Mouse (Mus musculus): Measurements from ENCODE around the gene Eef1e1. TPM values are rescaled to one million over a fixed set of nuclear protein-coding genes. Genes with fewer than 3 reads are reported as not detected.
"Not testable (repeated sequence)": the region's sequence is repeated elsewhere in the genome, so short reads cannot be mapped to it uniquely, and the experiment has no call there.

The Eef1e1 gene
- polyA plus RNA-seq (2016; fragmentation: Nextera tagmentation; extraction: Ambion mirVana), result 36.8 and 37.1 TPM in 2 replicates

- Histone ChIP-seq H3K27me3 (replicated peaks) (no peaks in the 10 kb centered on the region), H3K4me2 (peak within 1 kb of the TSS; percentile 70), H3K27ac (ENCODE audit: poor library complexity, severe bottlenecking) (peak within 1 kb of the TSS; percentile 71), H3K9me3 (replicated peaks) (peaks cover 11% of the 10 kb centered on the region; the same call in 1 of the 2 replicates), H3K4me1 (replicated peaks) (peaks cover 14% of the 10 kb centered on the region), H3K9ac (peak within 1 kb of the TSS; percentile 90), H3K4me3 (peak within 1 kb of the TSS; percentile 84), H3K36me3 (peaks cover 26% of the 10 kb centered on the region)
- ATAC-seq (ENCODE audit: insufficient number of reproducible peaks, low FRiP score), result peak; percentile 99
- WGBS, result under 1% methylated on average over 59 of the region's 59 CpGs
Measured at GRCm38 (mm10) chr13:38658528-38659280, at the start of gene Eef1e1. Gene Eef1e1, minus strand, starts transcription at chr13:38659058.

GRCm38 (mm10) chr13:38690845-38691244 is 32.0 kb upstream of the Eef1e1 start:
- H3K36me3 ChIP-seq, result no peaks in the 10 kb centered on the region
- H3K27ac ChIP-seq (ENCODE audit: poor library complexity, severe bottlenecking), result no peak overlapping the region
- H3K27me3 ChIP-seq (replicated peaks), result no peaks in the 10 kb centered on the region
- H3K4me1 ChIP-seq (replicated peaks), result 0 out of 2 replicates have a peak, but pooled peaks cover under 1% of the 10 kb centered on the region
- WGBS, result 76% methylated on average over 6 of the region's 6 CpGs
- no peak overlapping the region for H3K4me3 ChIP-seq
- no peaks in the 10 kb centered on the region for H3K9me3 ChIP-seq (replicated peaks)
- H3K9ac ChIP-seq, result no peak overlapping the region
- H3K4me2 ChIP-seq, result no peak overlapping the region
- ATAC-seq (ENCODE audit: insufficient number of reproducible peaks, low FRiP score), result no peak

GRCm38 (mm10) chr13:38690028-38690427 is 31.2 kb upstream of the Eef1e1 start:
- WGBS, result 28% methylated on average over 3 of the region's 3 CpGs
- no peaks in the 10 kb centered on the region for H3K9me3 ChIP-seq (replicated peaks)
- H3K4me2 ChIP-seq, result no peak overlapping the region
- H3K36me3 ChIP-seq, result no peaks in the 10 kb centered on the region
- no peak overlapping the region for H3K4me3 ChIP-seq
- no peaks in the 10 kb centered on the region for H3K27me3 ChIP-seq (replicated peaks)
- no peak overlapping the region for H3K9ac ChIP-seq
- H3K4me1 ChIP-seq (replicated peaks), result no peaks in the 10 kb centered on the region
- no peak overlapping the region for H3K27ac ChIP-seq (ENCODE audit: poor library complexity, severe bottlenecking)
- ATAC-seq (ENCODE audit: insufficient number of reproducible peaks, low FRiP score), result no peak

GRCm38 (mm10) chr13:38688761-38689160 is 29.9 kb upstream of the Eef1e1 start:
- no peaks in the 10 kb centered on the region for H3K27me3 ChIP-seq (replicated peaks)
- no peaks in the 10 kb centered on the region for H3K4me1 ChIP-seq (replicated peaks)
- H3K9me3 ChIP-seq (replicated peaks), result no peaks in the 10 kb centered on the region
- H3K4me3 ChIP-seq, result no peak overlapping the region
- H3K27ac ChIP-seq (ENCODE audit: poor library complexity, severe bottlenecking), result no peak overlapping the region
- no peak for ATAC-seq (ENCODE audit: insufficient number of reproducible peaks, low FRiP score)
- 81% methylated on average over 11 of the region's 11 CpGs for WGBS
- no peaks in the 10 kb centered on the region for H3K36me3 ChIP-seq
- H3K4me2 ChIP-seq, result no peak overlapping the region
- no peak overlapping the region for H3K9ac ChIP-seq

- H3K9me3 ChIP-seq (replicated peaks), result no peaks in the 10 kb centered on the region
- 81% methylated on average over 9 of the region's 9 CpGs for WGBS
- no peak for ATAC-seq (ENCODE audit: insufficient number of reproducible peaks, low FRiP score)
- H3K36me3 ChIP-seq, result no peaks in the 10 kb centered on the region
- H3K27me3 ChIP-seq (replicated peaks), result no peaks in the 10 kb centered on the region
- no peak overlapping the region for H3K27ac ChIP-seq (ENCODE audit: poor library complexity, severe bottlenecking)
- no peak overlapping the region for H3K9ac ChIP-seq
- no peak overlapping the region for H3K4me2 ChIP-seq
- H3K4me1 ChIP-seq (replicated peaks), result no peaks in the 10 kb centered on the region
- H3K4me3 ChIP-seq, result no peak overlapping the region
Measured at GRCm38 (mm10) chr13:38672336-38672735, 13.5 kb upstream of the Eef1e1 start.

GRCm38 (mm10) chr13:38671451-38671850 is 12.6 kb upstream of the Eef1e1 start:
- H3K27me3 ChIP-seq (replicated peaks); H3K27ac ChIP-seq (ENCODE audit: poor library complexity, severe bottlenecking); H3K9me3 ChIP-seq (replicated peaks); ATAC-seq (ENCODE audit: insufficient number of reproducible peaks, low FRiP score); H3K4me2 ChIP-seq; H3K4me1 ChIP-seq (replicated peaks); H3K9ac ChIP-seq; H3K4me3 ChIP-seq; H3K36me3 ChIP-seq: not testable (repeated sequence)
- WGBS, result 84% methylated on average over 6 of the region's 6 CpGs

GRCm38 (mm10) chr13:38670051-38670450 is 11.2 kb upstream of the Eef1e1 start:
- no peak overlapping the region for H3K9ac ChIP-seq
- no peaks in the 10 kb centered on the region for H3K27me3 ChIP-seq (replicated peaks)
- no peak overlapping the region for H3K4me2 ChIP-seq
- ATAC-seq (ENCODE audit: insufficient number of reproducible peaks, low FRiP score), result no peak
- H3K9me3 ChIP-seq (replicated peaks), result no peaks in the 10 kb centered on the region
- H3K36me3 ChIP-seq, result no peaks in the 10 kb centered on the region
- no peak overlapping the region for H3K27ac ChIP-seq (ENCODE audit: poor library complexity, severe bottlenecking)
- no peak overlapping the region for H3K4me3 ChIP-seq
- no peaks in the 10 kb centered on the region for H3K4me1 ChIP-seq (replicated peaks)

GRCm38 (mm10) chr13:38668514-38668913 is 9.7 kb upstream of the Eef1e1 start:
- WGBS, result 27% methylated on average over 2 of the region's 2 CpGs
- no peaks in the 10 kb centered on the region for H3K4me1 ChIP-seq (replicated peaks)
- no peaks in the 10 kb centered on the region for H3K36me3 ChIP-seq
- no peaks in the 10 kb centered on the region for H3K9me3 ChIP-seq (replicated peaks)
- ATAC-seq (ENCODE audit: insufficient number of reproducible peaks, low FRiP score), result no peak
- no peak overlapping the region for H3K4me3 ChIP-seq
- H3K27me3 ChIP-seq (replicated peaks), result no peaks in the 10 kb centered on the region
- no peak overlapping the region for H3K4me2 ChIP-seq
- no peak overlapping the region for H3K27ac ChIP-seq (ENCODE audit: poor library complexity, severe bottlenecking)
- H3K9ac ChIP-seq, result no peak overlapping the region

- no peak for ATAC-seq (ENCODE audit: insufficient number of reproducible peaks, low FRiP score)
Measured at GRCm38 (mm10) chr13:38664753-38665152, 5.9 kb upstream of the Eef1e1 start.

GRCm38 (mm10) chr13:38659524-38660136 is 772 bp upstream of the Eef1e1 start:
- peaks cover 14% of the 10 kb centered on the region for H3K4me1 ChIP-seq (replicated peaks)
- peaks cover 11% of the 10 kb centered on the region; the same call in 1 of the 2 replicates for H3K9me3 ChIP-seq (replicated peaks)
- no peak overlapping the region for H3K9ac ChIP-seq
- H3K27me3 ChIP-seq (replicated peaks), result no peaks in the 10 kb centered on the region
- H3K4me3 ChIP-seq, result no peak overlapping the region
- ATAC-seq (ENCODE audit: insufficient number of reproducible peaks, low FRiP score), result no peak
- 76% methylated on average over 12 of the region's 12 CpGs for WGBS
- H3K27ac ChIP-seq (ENCODE audit: poor library complexity, severe bottlenecking), result no peak overlapping the region
- peaks cover 17% of the 10 kb centered on the region for H3K36me3 ChIP-seq
- H3K4me2 ChIP-seq, result no peak overlapping the region

More at GRCm38 (mm10) chr13:38664753-38665152, 5.9 kb upstream of the Eef1e1 start:
- Histone ChIP-seq H3K27ac (ENCODE audit: poor library complexity, severe bottlenecking) (no peak overlapping the region), H3K27me3 (replicated peaks) (no peaks in the 10 kb centered on the region), H3K4me3 (no peak overlapping the region), H3K9ac (no peak overlapping the region), H3K4me1 (replicated peaks) (no peaks in the 10 kb centered on the region), H3K36me3 (no peaks in the 10 kb centered on the region), H3K4me2 (no peak overlapping the region), H3K9me3 (replicated peaks) (peaks cover 11% of the 10 kb centered on the region; the same call in 1 of the 2 replicates)
- 37% methylated on average over 1 of the region's 1 CpGs for WGBS

GRCm38 (mm10) chr13:38657865-38658264 is 993 bp downstream of the Eef1e1 start:
- peak overlapping the region; percentile 84 for H3K4me3 ChIP-seq
- ATAC-seq (ENCODE audit: insufficient number of reproducible peaks, low FRiP score), result no peak
- H3K4me1 ChIP-seq (replicated peaks), result peaks cover 14% of the 10 kb centered on the region
- peak overlapping the region; percentile 90 for H3K9ac ChIP-seq
- H3K27ac ChIP-seq (ENCODE audit: poor library complexity, severe bottlenecking), result no peak overlapping the region
- H3K36me3 ChIP-seq, result peaks cover 35% of the 10 kb centered on the region
- 36% methylated on average over 4 of the region's 4 CpGs for WGBS
- peak overlapping the region; percentile 70 for H3K4me2 ChIP-seq
- H3K9me3 ChIP-seq (replicated peaks), result peaks cover 11% of the 10 kb centered on the region; the same call in 1 of the 2 replicates
- no peaks in the 10 kb centered on the region for H3K27me3 ChIP-seq (replicated peaks)

Data from heart, embryonic 12.5 days (tissue).